Mouse (Mus musculus): Measurements from ENCODE around the gene Nbas. TPM values are rescaled to one million over a fixed set of nuclear protein-coding genes. Genes with fewer than 3 reads are reported as not detected.

Gene Nbas
- total and polyA plus RNA-seq, 2 experiments from 2014 or later = 3.9 to 20.2 TPM

DNA sequence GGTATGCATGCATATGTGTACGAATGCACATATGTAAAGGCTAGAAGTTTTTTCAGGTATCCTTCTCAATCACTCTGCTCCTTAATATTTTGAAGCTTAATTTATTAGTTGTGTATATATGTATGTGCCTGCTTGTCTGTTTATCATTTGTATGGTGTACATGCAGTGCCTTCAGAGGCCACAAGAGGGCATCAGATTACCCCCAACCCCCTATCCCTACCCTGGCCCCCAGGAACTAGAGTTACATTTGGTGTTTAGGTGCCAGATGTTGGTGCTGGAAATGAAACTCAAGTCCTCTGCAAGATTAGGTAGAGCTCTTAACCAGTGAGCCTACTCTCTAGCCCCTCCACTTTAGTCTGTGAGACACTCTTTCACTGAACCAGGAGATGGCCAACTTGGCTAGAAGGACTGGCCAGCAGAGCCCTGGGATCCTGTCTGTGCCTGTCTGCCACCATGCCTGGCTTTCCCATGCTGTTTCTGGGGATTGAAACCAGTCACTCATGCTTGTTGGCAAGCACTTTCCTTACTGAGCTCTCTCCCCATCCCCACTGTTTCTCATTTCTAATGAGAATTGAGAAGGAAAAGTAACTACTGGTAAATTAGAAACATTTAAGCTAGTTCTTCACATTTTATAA lies 263.9 kb downstream of the Nbas start:
- H3K27me3 ChIP-seq (ENCODE audit: control insufficient read depth, insufficient read depth, low read length) = no peaks in the 10 kb centered on the region
- no peaks in the 10 kb centered on the region for H3K36me3 ChIP-seq (replicated peaks; ENCODE audit: control insufficient read depth, insufficient read depth, low read length)
- H3K4me3 ChIP-seq (ENCODE audit: low read depth, low read length) = no peak overlapping the region
- ATAC-seq (ENCODE audit: insufficient read depth, low read depth) (no peak), DNase-seq (ENCODE audit: low spot score) (no peak)
- H3K27ac ChIP-seq (ENCODE audit: low read depth) = no peak overlapping the region
- no peak overlapping the region for H3K9ac ChIP-seq (replicated peaks; ENCODE audit: low read depth, low read length)
- no peaks in the 10 kb centered on the region for H3K9me3 ChIP-seq (replicated peaks; ENCODE audit: control insufficient read depth, low read length)
- no peaks in the 10 kb centered on the region for H3K4me1 ChIP-seq (ENCODE audit: control insufficient read depth, insufficient read depth)
- no peak overlapping the region for H3K4me2 ChIP-seq (ENCODE audit: low read depth, low read length)
- WGBS = 79% methylated on average over 1 of the region's 1 CpGs
- TF ChIP-seq EP300 (IDR thresholded peaks at IDR 0.05; ENCODE audit: low read depth) = no peak
- TF ChIP-seq CTCF (IDR thresholded peaks at IDR 0.05; ENCODE audit: low read depth) = peak; percentile 27; the same call in 1 of the 2 replicates

- no peak for DNase-seq (ENCODE audit: low spot score)
- Histone ChIP-seq H3K9me3 (replicated peaks; ENCODE audit: control insufficient read depth, low read length) (no peaks in the 10 kb centered on the region), H3K27ac (ENCODE audit: low read depth) (no peak overlapping the region), H3K9ac (replicated peaks; ENCODE audit: low read depth, low read length) (no peak overlapping the region), H3K4me1 (ENCODE audit: control insufficient read depth, insufficient read depth) (no peaks in the 10 kb centered on the region; the same call in 1 of the 2 replicates), H3K27me3 (ENCODE audit: control insufficient read depth, insufficient read depth, low read length) (no peaks in the 10 kb centered on the region), H3K4me2 (ENCODE audit: low read depth, low read length) (no peak overlapping the region), H3K4me3 (ENCODE audit: low read depth, low read length) (no peak overlapping the region), H3K36me3 (replicated peaks; ENCODE audit: control insufficient read depth, insufficient read depth, low read length) (no peaks in the 10 kb centered on the region)
- 75% methylated on average over 4 of the region's 4 CpGs for WGBS
- no peak for ATAC-seq (ENCODE audit: insufficient read depth, low read depth)
- TF ChIP-seq CTCF (IDR thresholded peaks at IDR 0.05; ENCODE audit: low read depth) = no peak
These were observed 270.2 kb downstream of the Nbas start for GRCm38 (mm10) chr12:13539171-13539570.

GRCm38 (mm10) chr12:13543806-13544205 lies 274.9 kb downstream of the Nbas start:
- H3K27me3 ChIP-seq (ENCODE audit: control insufficient read depth, insufficient read depth, low read length) = no peaks in the 10 kb centered on the region
- no peak overlapping the region for H3K4me3 ChIP-seq (ENCODE audit: low read depth, low read length)
- no peaks in the 10 kb centered on the region for H3K36me3 ChIP-seq (replicated peaks; ENCODE audit: control insufficient read depth, insufficient read depth, low read length)
- TF ChIP-seq EP300 (IDR thresholded peaks at IDR 0.05; ENCODE audit: low read depth) (no peak), CTCF (IDR thresholded peaks at IDR 0.05; ENCODE audit: low read depth) (no peak)
- H3K4me2 ChIP-seq (ENCODE audit: low read depth, low read length) = no peak overlapping the region
- no peaks in the 10 kb centered on the region; the same call in 1 of the 2 replicates for H3K4me1 ChIP-seq (ENCODE audit: control insufficient read depth, insufficient read depth)
- ATAC-seq (ENCODE audit: insufficient read depth, low read depth) = no peak
- WGBS = 84% methylated on average over 5 of the region's 5 CpGs
- H3K9me3 ChIP-seq (replicated peaks; ENCODE audit: control insufficient read depth, low read length) = no peaks in the 10 kb centered on the region
- H3K9ac ChIP-seq (replicated peaks; ENCODE audit: low read depth, low read length) = no peak overlapping the region
- H3K27ac ChIP-seq (ENCODE audit: low read depth) = no peak overlapping the region
- DNase-seq (ENCODE audit: low spot score) = no peak

DNA sequence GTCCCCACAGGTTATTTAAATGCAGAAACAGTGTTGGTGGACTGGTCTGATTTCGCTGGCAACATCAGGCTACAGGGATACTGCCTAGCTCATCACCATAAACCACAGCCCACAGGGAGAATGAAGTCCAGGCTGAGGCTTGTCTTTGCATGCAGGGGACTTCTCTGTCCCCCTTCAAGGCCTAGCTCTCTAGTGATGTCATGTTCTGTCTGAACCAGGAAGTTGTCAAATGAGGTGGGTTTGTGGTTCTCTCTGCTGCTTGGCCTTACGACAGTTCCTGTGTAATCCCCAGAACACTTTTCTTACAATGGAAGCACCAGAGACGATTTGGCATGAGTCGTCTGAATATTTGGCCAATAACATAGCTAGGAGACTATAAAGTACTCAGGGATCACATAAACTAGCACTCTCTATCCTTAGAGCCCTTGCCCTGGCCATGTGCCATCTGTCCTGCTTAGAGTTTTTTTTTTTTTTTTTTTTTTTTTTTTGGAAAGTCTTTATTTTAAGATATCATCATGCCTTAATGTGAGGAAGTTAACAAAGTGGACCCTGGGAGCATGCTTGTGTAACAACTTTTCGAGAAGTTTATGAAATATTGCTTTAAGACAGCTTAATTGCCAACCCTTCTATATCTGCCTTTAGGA lies 294.8 kb downstream of the Nbas start:
- no peak for ATAC-seq (ENCODE audit: insufficient read depth, low read depth)
- no peak for DNase-seq (ENCODE audit: low spot score)
- no peak for TF ChIP-seq EP300 (IDR thresholded peaks at IDR 0.05; ENCODE audit: low read depth)
- no peak for TF ChIP-seq CTCF (IDR thresholded peaks at IDR 0.05; ENCODE audit: low read depth)
- H3K4me3 ChIP-seq (ENCODE audit: low read depth, low read length) = no peak overlapping the region
- H3K9me3 ChIP-seq (replicated peaks; ENCODE audit: control insufficient read depth, low read length) = no peaks in the 10 kb centered on the region
- H3K27ac ChIP-seq (ENCODE audit: low read depth) = no peak overlapping the region
- 0 out of 2 replicates have a peak, but pooled peaks cover 12% of the 10 kb centered on the region for H3K36me3 ChIP-seq (replicated peaks; ENCODE audit: control insufficient read depth, insufficient read depth, low read length)
- 73% methylated on average over 5 of the region's 5 CpGs for WGBS
- no peaks in the 10 kb centered on the region for H3K4me1 ChIP-seq (ENCODE audit: control insufficient read depth, insufficient read depth)
- H3K9ac ChIP-seq (replicated peaks; ENCODE audit: low read depth, low read length) = no peak overlapping the region
- H3K4me2 ChIP-seq (ENCODE audit: low read depth, low read length) = no peak overlapping the region
- no peaks in the 10 kb centered on the region for H3K27me3 ChIP-seq (ENCODE audit: control insufficient read depth, insufficient read depth, low read length)

GRCm38 (mm10) chr12:13564330-13564729 lies 295.4 kb downstream of the Nbas start:
- no peak for ATAC-seq (ENCODE audit: insufficient read depth, low read depth)
- no peak for DNase-seq (ENCODE audit: low spot score)
- no peaks in the 10 kb centered on the region for H3K9me3 ChIP-seq (replicated peaks; ENCODE audit: control insufficient read depth, low read length)
- TF ChIP-seq CTCF (IDR thresholded peaks at IDR 0.05; ENCODE audit: low read depth) (no peak), EP300 (IDR thresholded peaks at IDR 0.05; ENCODE audit: low read depth) (no peak)
- no peak overlapping the region for H3K4me3 ChIP-seq (ENCODE audit: low read depth, low read length)
- H3K9ac ChIP-seq (replicated peaks; ENCODE audit: low read depth, low read length) = no peak overlapping the region
- H3K27me3 ChIP-seq (ENCODE audit: control insufficient read depth, insufficient read depth, low read length) = no peaks in the 10 kb centered on the region
- no peak overlapping the region for H3K27ac ChIP-seq (ENCODE audit: low read depth)
- no peak overlapping the region for H3K4me2 ChIP-seq (ENCODE audit: low read depth, low read length)
- 0 out of 2 replicates have a peak, but pooled peaks cover 12% of the 10 kb centered on the region for H3K36me3 ChIP-seq (replicated peaks; ENCODE audit: control insufficient read depth, insufficient read depth, low read length)
- H3K4me1 ChIP-seq (ENCODE audit: control insufficient read depth, insufficient read depth) = no peaks in the 10 kb centered on the region
- 80% methylated on average over 2 of the region's 2 CpGs for WGBS
